Mouse (Mus musculus): ENCODE measurements around the gene Thoc5.

- no peak for TF ChIP-seq CTCF (conservative IDR thresholded peaks at IDR 0.05; ENCODE audit: low read length)
- no peak for TF ChIP-seq NANOG (IDR thresholded peaks at IDR 0.05; ENCODE audit: borderline replicate concordance, low read length)
- TF ChIP-seq POU5F1 (IDR thresholded peaks at IDR 0.05; ENCODE audit: borderline replicate concordance, low read length), result no peak
Measured at GRCm38 (mm10) chr11:4967549-4967948, 72.4 kb downstream of the Thoc5 start.

All from E14TG2a.4 (cell line).